Mouse (Mus musculus): ENCODE results near the gene Lgi4. TPM values are rescaled to one million over a fixed set of nuclear protein-coding genes. Genes with fewer than 3 reads are reported as not detected.
A peak's percentile ranks its signal among the peaks of the same experiment; 100 is the strongest.

The Lgi4 gene
- polyA plus RNA-seq, 1 experiment from 2014 or later, result not detected

DNA sequence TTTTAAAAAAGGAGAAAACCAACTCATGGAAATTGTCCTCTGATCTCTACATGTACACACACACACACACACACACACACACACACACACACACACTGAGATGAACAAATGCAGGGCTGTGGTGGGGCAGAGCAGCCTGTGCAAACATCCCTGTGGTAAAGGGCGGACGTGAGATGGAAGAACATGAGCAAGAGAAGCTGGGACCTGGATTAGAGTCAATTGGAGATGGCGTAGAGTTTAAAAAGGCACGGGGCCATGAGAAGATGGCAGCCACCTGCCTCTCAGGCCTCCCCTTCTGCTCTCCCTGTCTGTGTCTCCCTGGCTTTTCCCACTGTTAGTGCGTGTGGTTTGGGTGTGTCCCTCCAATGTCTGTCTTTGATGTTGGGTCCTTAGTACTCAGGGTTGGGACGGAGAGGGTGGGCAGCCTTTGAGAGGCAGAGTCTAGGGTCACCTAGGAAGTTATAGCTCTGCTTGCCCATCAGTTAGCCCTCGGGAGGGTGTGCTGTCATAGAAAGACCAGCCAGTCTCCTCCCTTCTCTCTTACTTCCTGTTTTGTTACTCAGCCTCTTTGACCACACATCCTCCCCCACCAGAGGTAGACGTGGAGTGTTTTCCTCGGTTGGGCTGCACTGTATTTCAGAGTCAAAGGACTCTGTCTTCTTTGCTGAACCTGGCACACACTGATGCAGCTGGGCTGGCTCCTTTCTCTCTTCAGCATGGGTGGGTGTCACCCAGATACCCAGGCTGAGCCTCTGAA, 25.6 kb upstream of the Lgi4 start:
- peak; percentile 52 for ATAC-seq
- peak overlapping the region; percentile 72 for H3K27ac ChIP-seq (ENCODE audit: low read depth)
- no peak overlapping the region for H3K9ac ChIP-seq (replicated peaks)
- peaks cover 13% of the 10 kb centered on the region for H3K4me1 ChIP-seq (ENCODE audit: insufficient read depth)
- DNase-seq, result peak; percentile 42
- 0 out of 2 replicates have a peak overlapping the region, but pooled peaks have one; percentile 4 for H3K4me2 ChIP-seq (ENCODE audit: low read depth, low read length)
- no peak overlapping the region for H3K4me3 ChIP-seq (ENCODE audit: low read depth, low read length)
- no peaks in the 10 kb centered on the region for H3K9me3 ChIP-seq (ENCODE audit: low read length)
- no peaks in the 10 kb centered on the region for H3K36me3 ChIP-seq (replicated peaks; ENCODE audit: insufficient read depth, low read length)
- no peaks in the 10 kb centered on the region for H3K27me3 ChIP-seq (ENCODE audit: insufficient read depth, low read length)
- WGBS (ENCODE audit: insufficient replicate concordance), result 36% methylated on average over 9 of the region's 9 CpGs
- no peak for TF ChIP-seq EP300 (IDR thresholded peaks at IDR 0.05; ENCODE audit: low read depth)
- TF ChIP-seq CTCF (IDR thresholded peaks at IDR 0.05; ENCODE audit: low read depth), result no peak

DNA sequence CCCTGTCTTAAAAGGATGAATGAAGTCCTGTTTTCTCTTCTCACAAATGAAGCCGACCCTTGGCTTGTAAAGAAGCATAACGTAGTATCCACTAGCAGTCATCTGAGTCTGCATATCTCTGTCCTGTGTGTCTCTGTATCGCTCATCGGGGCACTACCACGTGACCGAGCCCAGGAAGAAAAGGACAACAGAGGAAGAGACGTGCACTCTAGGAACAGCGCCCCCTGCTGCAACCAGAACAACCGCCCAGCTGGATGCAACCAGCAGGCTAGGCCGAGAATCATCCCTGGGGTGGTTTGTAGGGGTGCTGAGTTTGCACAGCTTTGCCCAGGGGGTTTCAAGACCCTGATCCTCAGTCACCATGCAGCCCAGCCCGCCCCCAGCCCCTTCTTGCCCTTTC, 24.4 kb upstream of the Lgi4 start:
- Histone ChIP-seq H3K4me2 (ENCODE audit: low read depth, low read length) (no peak overlapping the region), H3K4me3 (ENCODE audit: low read depth, low read length) (no peak overlapping the region), H3K4me1 (ENCODE audit: insufficient read depth) (peaks cover 13% of the 10 kb centered on the region), H3K27ac (ENCODE audit: low read depth) (no peak overlapping the region; the same call in 1 of the 2 replicates), H3K9me3 (ENCODE audit: low read length) (no peaks in the 10 kb centered on the region), H3K27me3 (ENCODE audit: insufficient read depth, low read length) (no peaks in the 10 kb centered on the region), H3K36me3 (replicated peaks; ENCODE audit: insufficient read depth, low read length) (no peaks in the 10 kb centered on the region), H3K9ac (replicated peaks) (no peak overlapping the region)
- 45% methylated on average over 11 of the region's 11 CpGs for WGBS (ENCODE audit: insufficient replicate concordance)
- ATAC-seq, result 0 out of 2 replicates have a peak, but pooled peaks have one; percentile 33
- peak; percentile 61 for DNase-seq
- peak; percentile 66 for TF ChIP-seq CTCF (IDR thresholded peaks at IDR 0.05; ENCODE audit: low read depth)
- TF ChIP-seq EP300 (IDR thresholded peaks at IDR 0.05; ENCODE audit: low read depth), result no peak

DNA sequence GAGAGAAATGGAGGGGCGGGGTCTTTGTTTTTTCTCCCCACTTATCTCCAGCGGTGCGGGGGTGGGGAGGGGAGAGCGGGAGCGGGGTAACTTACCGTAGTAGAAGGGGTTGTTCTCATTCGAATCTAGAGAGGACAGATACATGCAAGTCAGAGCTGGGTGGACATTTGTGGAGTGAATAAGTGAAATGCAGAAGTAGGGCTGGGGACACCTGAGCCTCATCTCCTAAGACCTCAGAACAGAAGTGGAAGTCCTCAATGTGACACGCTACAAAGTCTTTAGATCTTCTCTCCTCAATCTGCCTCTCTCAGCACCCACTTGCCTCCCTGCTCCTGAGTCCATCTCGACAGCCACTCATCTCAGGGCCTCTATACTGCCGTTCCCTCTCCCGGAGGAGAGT, 23.9 kb upstream of the Lgi4 start:
- Histone ChIP-seq H3K36me3 (replicated peaks; ENCODE audit: insufficient read depth, low read length) (no peaks in the 10 kb centered on the region), H3K9ac (replicated peaks) (no peak overlapping the region), H3K4me2 (ENCODE audit: low read depth, low read length) (no peak overlapping the region), H3K4me3 (ENCODE audit: low read depth, low read length) (no peak overlapping the region), H3K4me1 (ENCODE audit: insufficient read depth) (peaks cover 13% of the 10 kb centered on the region), H3K27me3 (ENCODE audit: insufficient read depth, low read length) (no peaks in the 10 kb centered on the region), H3K27ac (ENCODE audit: low read depth) (no peak overlapping the region), H3K9me3 (ENCODE audit: low read length) (no peaks in the 10 kb centered on the region)
- 69% methylated on average over 11 of the region's 11 CpGs for WGBS (ENCODE audit: insufficient replicate concordance)
- no peak for ATAC-seq
- no peak for DNase-seq
- TF ChIP-seq CTCF (IDR thresholded peaks at IDR 0.05; ENCODE audit: low read depth), result no peak
- no peak for TF ChIP-seq EP300 (IDR thresholded peaks at IDR 0.05; ENCODE audit: low read depth)

DNA sequence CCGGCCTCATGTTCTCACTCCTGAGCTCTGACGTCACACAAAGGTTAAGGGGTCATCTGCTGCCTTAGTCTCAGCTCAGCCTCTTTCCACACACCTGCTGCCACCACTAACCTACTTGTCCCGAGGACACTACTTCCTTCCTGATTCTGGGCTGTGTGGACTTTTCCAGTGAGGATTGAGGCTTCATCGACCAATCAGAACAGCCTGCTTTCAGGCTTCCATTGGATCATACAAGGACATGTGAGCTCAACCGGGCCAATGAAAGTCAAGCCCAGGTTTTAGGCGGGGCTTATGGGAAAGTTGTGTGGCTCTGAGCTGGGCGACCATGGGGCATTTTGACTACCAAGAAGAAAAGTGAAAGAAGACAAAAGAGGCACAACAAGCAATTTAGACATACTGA, 22.2 kb upstream of the Lgi4 start:
- no peak for TF ChIP-seq EP300 (IDR thresholded peaks at IDR 0.05; ENCODE audit: low read depth)
- no peak for TF ChIP-seq CTCF (IDR thresholded peaks at IDR 0.05; ENCODE audit: low read depth)
- no peaks in the 10 kb centered on the region for H3K27me3 ChIP-seq (ENCODE audit: insufficient read depth, low read length)
- H3K36me3 ChIP-seq (replicated peaks; ENCODE audit: insufficient read depth, low read length), result no peaks in the 10 kb centered on the region
- H3K4me2 ChIP-seq (ENCODE audit: low read depth, low read length), result no peak overlapping the region
- no peak overlapping the region for H3K27ac ChIP-seq (ENCODE audit: low read depth)
- peaks cover 13% of the 10 kb centered on the region for H3K4me1 ChIP-seq (ENCODE audit: insufficient read depth)
- H3K4me3 ChIP-seq (ENCODE audit: low read depth, low read length), result no peak overlapping the region
- DNase-seq, result no peak
- no peak overlapping the region for H3K9ac ChIP-seq (replicated peaks)
- 57% methylated on average over 7 of the region's 7 CpGs for WGBS (ENCODE audit: insufficient replicate concordance)
- peak; percentile 32; the same call in 1 of the 2 replicates for ATAC-seq
- H3K9me3 ChIP-seq (ENCODE audit: low read length), result no peaks in the 10 kb centered on the region

DNA sequence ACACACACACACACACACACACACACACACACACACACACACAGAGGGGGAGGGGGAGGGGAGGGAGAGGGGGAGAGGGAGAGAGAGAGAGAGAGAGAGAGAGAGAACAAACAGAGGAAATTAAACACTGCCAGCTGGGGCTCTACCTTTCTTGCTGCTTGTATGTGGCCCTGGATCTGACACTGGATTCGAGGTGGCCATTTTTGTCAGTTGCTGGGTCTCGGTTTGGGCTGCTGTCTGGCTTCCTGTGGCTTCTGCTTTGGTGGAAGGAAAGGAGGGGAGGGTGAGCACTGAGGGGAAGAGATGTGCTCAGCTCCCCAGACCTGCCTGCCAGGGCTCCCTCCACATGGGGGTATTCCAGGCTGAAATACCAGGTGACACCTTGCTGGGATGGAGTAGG, 21.5 kb upstream of the Lgi4 start:
- H3K9ac ChIP-seq (replicated peaks), result no peak overlapping the region
- no peak overlapping the region for H3K27ac ChIP-seq (ENCODE audit: low read depth)
- H3K4me3 ChIP-seq (ENCODE audit: low read depth, low read length), result no peak overlapping the region
- no peaks in the 10 kb centered on the region for H3K36me3 ChIP-seq (replicated peaks; ENCODE audit: insufficient read depth, low read length)
- ATAC-seq (no peak), DNase-seq (no peak)
- no peaks in the 10 kb centered on the region for H3K9me3 ChIP-seq (ENCODE audit: low read length)
- TF ChIP-seq CTCF (IDR thresholded peaks at IDR 0.05; ENCODE audit: low read depth), result no peak
- TF ChIP-seq EP300 (IDR thresholded peaks at IDR 0.05; ENCODE audit: low read depth), result no peak
- WGBS (ENCODE audit: insufficient replicate concordance), result 26% methylated on average over 2 of the region's 2 CpGs
- 0 out of 2 replicates have a peak, but pooled peaks cover 2% of the 10 kb centered on the region for H3K27me3 ChIP-seq (ENCODE audit: insufficient read depth, low read length)
- H3K4me1 ChIP-seq (ENCODE audit: insufficient read depth), result peaks cover 12% of the 10 kb centered on the region
- H3K4me2 ChIP-seq (ENCODE audit: low read depth, low read length), result no peak overlapping the region; the same call in 1 of the 2 replicates

DNA sequence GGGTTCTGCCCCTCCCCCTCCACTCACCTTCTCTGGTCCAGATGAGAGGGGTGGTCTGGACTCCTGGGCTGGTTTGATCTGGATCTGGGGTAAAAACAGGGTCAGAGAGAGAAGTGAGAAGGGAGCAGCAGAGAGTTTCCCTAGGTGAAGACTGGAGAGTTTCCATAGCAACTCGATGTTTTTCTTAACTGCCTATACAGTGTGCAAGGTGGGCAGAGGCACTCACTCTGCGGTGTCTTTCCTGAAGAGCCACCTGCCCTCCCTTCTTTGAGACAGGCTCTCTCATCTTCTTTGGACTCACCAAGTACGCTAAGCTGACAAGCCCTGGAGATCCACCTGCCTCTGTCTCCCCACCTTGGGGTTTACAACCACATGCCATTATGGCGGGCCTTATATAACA, 20.1 kb upstream of the Lgi4 start:
- Histone ChIP-seq H3K27ac (ENCODE audit: low read depth) (no peak overlapping the region), H3K27me3 (ENCODE audit: insufficient read depth, low read length) (0 out of 2 replicates have a peak, but pooled peaks cover 4% of the 10 kb centered on the region), H3K36me3 (replicated peaks; ENCODE audit: insufficient read depth, low read length) (no peaks in the 10 kb centered on the region), H3K4me3 (ENCODE audit: low read depth, low read length) (no peak overlapping the region), H3K9ac (replicated peaks) (no peak overlapping the region), H3K4me2 (ENCODE audit: low read depth, low read length) (no peak overlapping the region), H3K4me1 (ENCODE audit: insufficient read depth) (peaks cover 2% of the 10 kb centered on the region; the same call in 1 of the 2 replicates), H3K9me3 (ENCODE audit: low read length) (no peaks in the 10 kb centered on the region)
- no peak for TF ChIP-seq CTCF (IDR thresholded peaks at IDR 0.05; ENCODE audit: low read depth)
- ATAC-seq (no peak), DNase-seq (no peak)
- WGBS (ENCODE audit: insufficient replicate concordance), result 78% methylated on average over 4 of the region's 4 CpGs

All from liver, postnatal 0 days (tissue).